Mouse (Mus musculus) ES-E14 (cell line): ENCODE results near the gene Popdc2.

Experiments
- CHD2 ChIP-seq: IDR thresholded peaks from 2 replicates; pipeline ENCODE4 v1.6.1; 2014; ENCODE audit warnings: mild to moderate bottlenecking, low read depth, low read length, inconsistent platforms
- HCFC1 ChIP-seq: IDR thresholded peaks from 2 replicates; pipeline ENCODE4 v1.6.1; 2012; ENCODE audit warnings: low read length, inconsistent platforms, borderline replicate concordance; ENCODE audit not compliant: insufficient read depth

- TF ChIP-seq CHD2 (no peak), HCFC1 (no peak)
These were observed 11.1 kb upstream of the Popdc2 start for GRCm38 (mm10) chr16:38350939-38351338.
